Mouse (Mus musculus): ENCODE results near the gene Hist1h2bf. TPM values are rescaled to one million over a fixed set of nuclear protein-coding genes. Genes with fewer than 3 reads are reported as not detected.
A peak's percentile ranks its signal among the peaks of the same experiment; 100 is the strongest.

Gene Hist1h2bf
- total RNA-seq, 2 experiments from 2014 or later = 116 to 129 TPM

DNA sequence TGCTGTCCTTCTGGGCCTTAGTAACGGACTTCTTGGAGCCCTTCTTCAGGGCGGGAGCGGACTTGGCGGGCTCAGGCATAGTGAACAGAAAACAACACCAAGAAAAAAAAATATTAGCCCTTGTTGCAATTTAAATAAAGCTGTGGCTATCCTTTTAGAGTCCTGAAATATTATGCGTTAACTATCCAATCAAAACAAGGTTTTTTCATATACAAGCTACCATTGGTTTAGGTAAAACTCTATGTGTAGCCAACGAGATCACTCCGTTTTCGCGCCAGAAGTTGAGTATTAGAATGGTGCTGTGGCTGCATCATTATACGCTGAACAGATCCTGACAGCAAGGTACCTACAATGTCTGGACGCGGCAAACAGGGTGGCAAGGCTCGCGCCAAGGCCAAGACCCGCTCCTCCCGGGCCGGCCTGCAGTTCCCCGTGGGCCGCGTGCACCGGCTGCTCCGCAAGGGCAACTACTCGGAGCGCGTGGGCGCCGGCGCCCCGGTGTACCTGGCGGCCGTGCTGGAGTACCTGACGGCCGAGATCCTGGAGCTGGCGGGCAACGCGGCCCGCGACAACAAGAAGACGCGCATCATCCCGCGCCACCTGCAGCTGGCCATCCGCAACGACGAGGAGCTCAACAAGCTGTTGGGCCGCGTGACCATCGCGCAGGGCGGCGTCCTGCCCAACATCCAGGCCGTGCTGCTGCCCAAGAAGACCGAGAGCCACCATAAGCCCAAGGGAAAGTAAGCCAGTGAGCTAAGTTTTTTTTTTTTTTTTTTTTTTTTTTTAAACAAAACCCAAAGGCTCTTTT is 40.2 kb downstream of the Hist1h2bf start, which contains the start of gene Hist1h2af:
TSS of gene Hist1h2af (plus strand) at position 347 of the 808 bp plus-strand sequence.
- peak; percentile 77 to 79 for DNase-seq
- intact Hi-C loops (cut with DNase I) = loop anchor here (5.0 to 10.0 kb wide), 3 partner anchors 49 to 1491 kb away; partner anchors contain the start of genes Hist1h2ag, Hist1h2bb, Hist1h2bj and Hist1h3c

DNA sequence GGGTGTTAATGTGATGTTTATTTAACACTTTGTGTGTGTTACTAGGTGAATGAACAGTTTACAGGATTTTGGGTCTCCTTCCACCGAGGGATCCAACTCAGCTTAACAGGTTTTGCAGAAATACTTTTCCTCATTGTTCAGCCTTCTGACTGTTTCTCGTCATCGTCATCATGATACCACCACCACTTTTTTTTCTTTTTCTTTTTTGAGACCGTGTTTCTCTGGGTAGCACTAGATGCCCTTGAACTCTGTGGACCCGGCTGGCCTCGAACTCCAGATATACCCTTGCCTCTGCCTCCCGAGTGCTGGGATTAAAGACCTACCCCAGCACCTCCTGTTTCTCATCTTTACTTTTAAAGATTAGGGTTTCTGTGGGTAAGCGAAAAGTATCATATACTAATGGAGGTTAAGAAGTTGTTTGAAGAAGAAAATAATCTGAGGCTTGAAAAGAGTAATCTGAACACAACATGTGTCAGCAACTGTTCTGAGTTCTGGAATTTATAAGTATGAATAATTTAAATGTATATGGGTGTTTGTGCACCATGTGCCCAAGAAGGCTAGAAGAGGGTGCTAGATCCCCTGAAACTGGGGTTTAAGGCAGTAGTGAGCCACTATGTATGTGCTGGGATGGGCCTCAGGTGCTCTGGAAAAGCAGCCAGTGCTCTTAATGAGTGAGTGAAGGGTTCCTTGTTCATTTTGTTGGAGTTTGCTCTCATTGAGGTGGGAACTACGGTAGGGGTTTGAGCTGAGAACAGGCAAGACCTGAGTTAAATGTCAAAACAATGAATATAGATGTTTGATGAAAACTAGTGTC is 41.5 kb downstream of the Hist1h2bf start:
- DNase-seq = no peak
- intact Hi-C loops (cut with DNase I) = loop anchor here (5.0 to 10.0 kb wide), 3 partner anchors 50 to 1490 kb away; partner anchors contain the start of genes Hist1h2ag, Hist1h2bb, Hist1h2bj and Hist1h3c

DNA sequence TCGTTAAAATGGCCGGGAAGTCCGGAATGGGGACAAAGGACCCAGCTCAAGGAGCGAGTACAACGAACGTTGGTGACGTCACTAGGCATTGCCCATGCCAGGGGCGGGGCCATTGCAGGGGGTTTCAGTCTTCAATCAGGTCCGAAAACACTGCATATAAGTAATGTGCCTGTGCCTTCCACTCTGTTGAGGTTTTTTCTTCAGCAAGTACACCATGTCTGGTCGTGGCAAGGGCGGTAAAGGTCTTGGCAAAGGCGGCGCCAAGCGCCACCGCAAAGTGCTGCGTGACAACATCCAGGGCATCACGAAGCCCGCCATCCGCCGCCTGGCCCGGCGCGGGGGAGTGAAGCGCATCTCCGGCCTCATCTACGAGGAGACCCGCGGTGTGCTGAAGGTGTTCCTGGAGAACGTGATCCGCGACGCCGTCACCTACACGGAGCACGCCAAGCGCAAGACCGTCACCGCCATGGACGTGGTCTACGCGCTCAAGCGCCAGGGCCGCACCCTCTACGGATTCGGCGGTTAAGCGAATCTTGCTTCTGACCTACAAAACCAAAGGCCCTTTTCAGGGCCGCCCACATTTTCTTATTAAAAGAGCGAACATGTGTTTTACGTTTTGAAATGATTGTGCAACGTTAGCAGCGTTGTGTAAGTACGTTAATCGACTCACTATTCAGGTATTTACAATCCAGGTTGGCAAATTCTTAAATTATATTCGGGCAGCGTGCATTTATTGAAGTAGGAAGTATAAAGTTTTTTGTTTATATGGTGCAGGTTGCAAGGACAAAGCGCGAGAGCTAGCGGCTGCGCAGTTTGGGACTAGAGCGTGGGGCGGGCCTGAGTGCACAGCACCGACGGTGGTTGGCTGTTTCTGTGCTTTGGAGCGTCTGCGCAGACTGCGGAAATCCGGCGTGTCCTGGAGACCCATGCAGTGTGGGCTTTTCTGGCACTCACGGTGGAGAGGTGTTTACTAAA is 42.8 kb downstream of the Hist1h2bf start, which contains the start of gene Hist1h4h:
TSS of gene Hist1h4h (plus strand) at position 150 of the 975 bp plus-strand sequence.
- intact Hi-C loops (cut with DNase I) = loop anchor here (5.0 to 10.0 kb wide), 3 partner anchors 51 to 1489 kb away; partner anchors contain the start of genes Hist1h2ag, Hist1h2bb, Hist1h2bj and Hist1h3c
- peak; percentile 99 for DNase-seq

DNA sequence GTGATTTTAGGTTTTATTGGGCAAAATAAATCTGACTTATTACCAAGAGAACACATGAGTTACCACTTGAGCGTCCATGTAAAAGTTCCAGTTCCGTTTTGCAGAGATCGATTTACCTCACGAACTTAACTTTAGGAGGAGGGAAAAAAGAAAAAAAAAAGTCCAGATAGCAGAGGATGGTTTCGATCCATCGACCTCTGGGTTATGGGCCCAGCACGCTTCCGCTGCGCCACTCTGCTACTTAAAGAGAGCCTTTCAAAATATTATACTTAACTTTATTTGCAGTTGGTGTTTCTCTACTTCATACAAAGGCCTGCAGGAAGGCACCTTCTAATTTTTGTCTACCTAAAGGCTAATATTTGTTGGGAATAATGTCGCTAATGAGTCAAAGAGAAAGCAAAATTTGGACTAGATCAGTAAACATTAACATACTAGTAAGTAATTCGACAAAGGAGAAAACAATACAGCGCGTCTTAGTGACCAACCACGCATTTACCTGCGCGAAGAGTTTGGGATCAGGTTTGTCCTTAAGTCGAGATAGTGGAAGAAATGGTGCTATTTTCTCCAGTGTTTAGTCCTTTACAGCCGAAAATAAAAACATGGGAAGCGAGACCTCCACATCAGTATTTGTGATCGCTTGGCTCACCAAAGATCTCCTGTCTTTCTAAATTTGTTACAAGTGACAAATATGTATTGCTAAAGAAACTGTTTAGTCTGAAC is 43.7 kb downstream of the Hist1h2bf start:
- DNase-seq = peak; percentile 77 to 83
- intact Hi-C loops (cut with DNase I) = loop anchor here (5.0 to 10.0 kb wide), 3 partner anchors 52 to 1488 kb away; partner anchors contain the start of genes Hist1h2ag, Hist1h2bb, Hist1h2bj and Hist1h3c

DNA sequence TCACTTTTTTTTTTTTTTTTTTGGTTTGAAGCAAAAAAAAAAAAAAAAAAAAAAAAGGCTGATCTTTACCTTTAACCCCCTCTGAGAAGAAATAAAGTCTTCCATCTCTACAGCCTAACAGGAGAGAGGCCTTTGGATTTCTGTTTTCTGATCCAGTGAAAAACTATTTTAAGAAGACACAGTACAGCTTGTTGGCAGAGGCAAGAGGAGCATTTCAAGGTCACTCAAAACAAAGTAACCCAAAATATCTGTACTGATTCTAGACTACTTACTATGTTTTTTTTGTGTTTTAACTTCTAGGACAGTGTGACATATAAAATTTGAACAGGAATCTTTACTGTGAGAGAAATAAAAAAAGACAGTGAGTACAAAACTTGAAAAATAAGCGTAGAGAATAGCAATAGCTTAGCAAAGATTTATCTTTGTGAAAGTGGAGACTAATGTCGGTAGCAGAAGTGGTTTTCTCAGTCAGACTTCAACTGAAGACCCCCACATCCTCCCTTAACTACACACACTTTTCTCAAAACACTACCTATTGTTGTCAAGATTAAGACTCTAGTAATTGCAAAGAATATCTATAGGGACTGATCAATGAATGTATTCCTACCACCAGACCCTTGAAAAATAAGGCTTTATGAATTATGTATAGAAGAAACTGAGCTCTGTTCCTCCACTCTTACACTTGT is 44.4 kb downstream of the Hist1h2bf start:
- intact Hi-C loops (cut with DNase I) = loop anchor here (5.0 to 10.0 kb wide), 3 partner anchors 53 to 1487 kb away; partner anchors contain the start of genes Hist1h2ag, Hist1h2bb, Hist1h2bj and Hist1h3c

DNA sequence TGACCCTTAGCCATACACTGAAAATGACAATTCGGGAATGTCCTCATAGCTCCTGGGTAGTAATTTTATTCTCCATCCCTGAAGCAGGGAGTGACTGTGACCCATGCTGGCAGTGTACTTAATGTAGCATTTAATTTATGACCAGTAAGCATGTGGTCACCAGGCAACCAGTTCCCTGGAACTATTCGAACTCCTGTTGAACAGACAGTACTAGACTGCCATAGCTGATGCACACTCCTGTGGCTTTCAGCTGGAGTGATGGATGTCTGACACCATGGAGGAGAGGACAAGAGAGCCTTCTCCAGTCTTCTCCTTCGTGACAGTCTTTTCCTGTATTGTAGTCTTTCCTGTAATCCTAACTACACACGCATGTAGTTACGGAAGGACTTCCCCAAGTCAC is 45.0 kb downstream of the Hist1h2bf start:
- DNase-seq = peak in 1 of 2 experiments; percentile 24
- intact Hi-C loops (cut with DNase I) = no loop called here

More for the DNA sequence above, 44.4 kb downstream of the Hist1h2bf start:
- DNase-seq = peak in 1 of 2 experiments; percentile 20

DNA sequence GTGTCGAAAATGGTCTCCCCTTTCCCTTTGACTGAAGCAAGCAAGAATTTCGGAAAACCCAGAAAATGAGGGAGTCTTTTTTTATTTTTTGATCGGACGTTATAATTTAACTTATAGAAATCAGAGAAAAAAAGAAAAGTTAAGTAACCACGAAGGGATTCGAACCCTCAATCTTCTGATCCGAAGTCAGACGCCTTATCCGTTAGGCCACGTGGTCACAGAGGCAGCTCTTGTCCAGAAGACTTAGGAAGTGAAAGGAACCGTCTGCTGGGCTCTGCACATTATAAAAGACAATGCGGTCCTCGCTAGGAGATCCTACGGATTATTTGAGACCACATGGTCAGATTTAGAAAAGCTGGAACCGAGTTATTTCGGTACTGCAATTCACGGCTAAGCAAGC is 47.7 kb downstream of the Hist1h2bf start:
- peak; percentile 94 to 96 for DNase-seq
- intact Hi-C loops (cut with DNase I) = no loop called here

DNA sequence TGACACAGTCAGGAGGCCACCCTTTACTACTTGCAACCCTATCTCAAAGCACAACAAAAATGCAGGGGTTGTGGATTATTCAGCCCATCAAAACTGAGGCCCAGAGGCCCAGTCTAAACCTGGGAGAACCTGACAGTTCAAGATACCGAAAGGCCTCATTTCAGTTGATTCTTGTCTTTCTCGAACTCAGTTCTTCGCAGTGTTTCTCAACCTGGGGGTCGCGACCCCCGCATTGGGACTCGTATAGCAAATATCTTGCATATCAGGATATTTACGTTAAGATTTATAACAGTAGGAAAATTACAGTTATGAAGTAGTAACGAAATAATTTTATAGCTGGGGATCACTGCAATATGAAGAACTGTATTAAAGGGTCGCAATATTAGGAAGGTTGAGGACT is 48.1 kb downstream of the Hist1h2bf start:
- intact Hi-C loops (cut with DNase I) = no loop called here
- no peak for DNase-seq

DNA sequence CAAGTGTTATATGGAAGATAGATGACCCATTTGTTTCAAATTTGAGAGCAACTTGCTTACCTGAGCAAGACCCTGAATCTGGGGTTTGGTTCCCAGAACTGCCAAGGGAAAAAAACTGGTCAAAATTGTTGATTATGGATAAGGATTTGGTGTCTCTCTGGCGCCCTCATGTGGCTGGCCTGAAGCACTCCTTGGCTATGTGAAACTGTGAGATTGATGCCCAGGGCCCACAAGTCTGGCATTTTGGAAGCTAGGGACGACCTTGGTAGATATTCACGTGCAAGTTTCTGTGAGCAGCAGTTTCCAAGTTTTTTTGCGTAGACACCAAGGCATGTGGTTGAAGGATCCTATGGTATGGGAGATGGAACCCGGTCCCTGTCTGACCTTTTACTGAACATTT is 49.3 kb downstream of the Hist1h2bf start:
- intact Hi-C loops (cut with DNase I) = loop anchor here (1.0 kb wide), 2 partner anchors 92 to 100 kb away; no protein-coding TSS in a partner anchor
- peak; percentile 74 to 86 for DNase-seq

DNA sequence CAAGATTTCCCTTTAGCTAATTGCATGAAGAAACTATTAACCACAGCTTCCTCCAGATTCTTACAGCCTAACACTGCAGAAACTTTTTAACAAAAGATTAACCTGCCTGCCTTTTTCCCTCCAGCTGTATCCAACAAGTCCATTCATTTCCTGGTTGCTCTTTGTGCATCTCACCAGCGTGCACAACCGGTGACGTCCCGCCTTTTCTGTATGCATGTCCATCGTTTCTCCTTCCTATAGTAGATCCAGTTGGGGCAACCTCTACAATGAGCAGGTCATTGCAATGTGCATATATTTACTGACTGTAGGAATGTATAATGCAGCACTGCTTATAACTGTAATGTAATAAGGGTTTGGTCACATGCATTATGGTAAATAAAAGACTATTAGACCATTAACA is 50.0 kb downstream of the Hist1h2bf start:
- intact Hi-C loops (cut with DNase I) = loop anchor here (1.0 kb wide), 2 partner anchors 92 to 100 kb away; no protein-coding TSS in a partner anchor
- DNase-seq = no peak

Small RNA genes within 50 kb of the gene (microRNA-seq; reads per million reads assigned to microRNA genes)
- gene Gm44297 (0.24 to 0.35 reads per million in 2 experiments), gene Gm44359 (0 reads per million in 2 experiments), gene Gm44394 (0 reads per million in 2 experiments)

Other genes starting within 250 kb of the Hist1h2bf start
- gene Zfp322a, start 205.0 kb downstream of the Hist1h2bf start, total RNA-seq (2021) = 10 to 100 TPM; 18.9 to 21.7 TPM
- 1 to 10 TPM; 5.3 to 5.6 TPM for gene Abt1, start 150.3 kb downstream of the Hist1h2bf start, total RNA-seq (2021)
- gene Btn1a1, start 108.3 kb downstream of the Hist1h2bf start, total RNA-seq (2021) = not detected
- not detected for gene Btn2a2, start 85.3 kb downstream of the Hist1h2bf start, total RNA-seq (2021)
- 100 to 1,000 TPM; 743 to 812 TPM for gene Hist1h4h, start 43.1 kb downstream of the Hist1h2bf start, total RNA-seq (2021)
- gene Hist1h2af, start 40.3 kb downstream of the Hist1h2bf start, total RNA-seq (2021) = 100 to 1,000 TPM; 171 to 245 TPM
- gene Hist1h3g, start 38.8 kb downstream of the Hist1h2bf start, total RNA-seq (2021) = 10 to 100 TPM; 45.9 to 66.2 TPM
- gene Hist1h2bh, start 30.8 kb downstream of the Hist1h2bf start, total RNA-seq (2021) = 10 to 100 TPM in 1 of 2 experiments, 1 to 10 TPM in 1; 9.2 to 11.2 TPM
- 10 to 100 TPM; 52.6 to 63.4 TPM for gene Hist1h3f, start 30.1 kb downstream of the Hist1h2bf start, total RNA-seq (2021)
- gene Hist1h4f, start 22.5 kb downstream of the Hist1h2bf start, total RNA-seq (2021) = 100 to 1,000 TPM; 308 to 354 TPM
- 10 to 100 TPM; 16.9 to 20.1 TPM for gene Hist1h1d, start 20.9 kb downstream of the Hist1h2bf start, total RNA-seq (2021)
- 100 to 1,000 TPM; 125 to 161 TPM for gene Hist1h3e, start 11.8 kb downstream of the Hist1h2bf start, total RNA-seq (2021)
- gene Hist1h2ae, start 3.0 kb downstream of the Hist1h2bf start, total RNA-seq (2021) = 10 to 100 TPM; 38.7 to 42.6 TPM
- gene Hist1h2bg, start 2.8 kb downstream of the Hist1h2bf start, total RNA-seq (2021) = 100 to 1,000 TPM; 285 to 300 TPM
- 10 to 100 TPM; 32.3 to 37.7 TPM for gene Hist1h2ad, start 185 bp upstream of the Hist1h2bf start, total RNA-seq (2021)
- 10 to 100 TPM; 26.2 to 30.6 TPM for gene Hist1h3d, start 1.6 kb upstream of the Hist1h2bf start, total RNA-seq (2021)
- 100 to 1,000 TPM; 167 to 189 TPM for gene Hist1h4d, start 7.4 kb upstream of the Hist1h2bf start, total RNA-seq (2021)
- 10 to 100 TPM; 18.8 to 19.8 TPM for gene Hist1h2be, start 46.9 kb upstream of the Hist1h2bf start, total RNA-seq (2021)
- 100 to 1,000 TPM; 138 to 168 TPM for gene Hist1h1e, start 48.4 kb upstream of the Hist1h2bf start, total RNA-seq (2021)
- 1 to 10 TPM; 5.1 to 6.2 TPM for gene Hist1h2ac, start 109.8 kb upstream of the Hist1h2bf start, total RNA-seq (2021)
- gene Hist1h2bc, start 110.0 kb upstream of the Hist1h2bf start, total RNA-seq (2021) = 10 to 100 TPM; 50.8 to 51.3 TPM
- under 1 TPM; 0.29 to 0.67 TPM for gene Hist1h1t, start 121.6 kb upstream of the Hist1h2bf start, total RNA-seq (2021)
- gene Hist1h4c, start 124.3 kb upstream of the Hist1h2bf start, total RNA-seq (2021) = 100 to 1,000 TPM; 105 to 116 TPM
- gene Hfe, start 136.7 kb upstream of the Hist1h2bf start, total RNA-seq (2021) = 10 to 100 TPM; 26.7 to 32.4 TPM
- 100 to 1,000 TPM; 299 to 383 TPM for gene Hist1h1c, start 164.6 kb upstream of the Hist1h2bf start, total RNA-seq (2021)
- gene Hist1h3c, start 171.4 kb upstream of the Hist1h2bf start, total RNA-seq (2021) = 100 to 1,000 TPM in 1 of 2 experiments, 10 to 100 TPM in 1; 84.0 to 101 TPM
- 100 to 1,000 TPM; 105 to 106 TPM for gene Hist1h2bb, start 172.5 kb upstream of the Hist1h2bf start, total RNA-seq (2021)
- gene Hist1h2ab, start 176.9 kb upstream of the Hist1h2bf start, total RNA-seq (2021) = 100 to 1,000 TPM; 166 to 169 TPM
- gene Hist1h3b, start 178.1 kb upstream of the Hist1h2bf start, total RNA-seq (2021) = 100 to 1,000 TPM; 221 to 266 TPM
- 100 to 1,000 TPM; 130 to 151 TPM for gene Hist1h4b, start 182.8 kb upstream of the Hist1h2bf start, total RNA-seq (2021)
- 100 to 1,000 TPM; 162 to 177 TPM for gene Hist1h4a, start 187.0 kb upstream of the Hist1h2bf start, total RNA-seq (2021)
- 100 to 1,000 TPM; 160 to 202 TPM for gene Hist1h3a, start 188.2 kb upstream of the Hist1h2bf start, total RNA-seq (2021)
- 100 to 1,000 TPM; 109 to 127 TPM for gene Hist1h1a, start 189.5 kb upstream of the Hist1h2bf start, total RNA-seq (2021)
- not detected for gene Trim38, start 195.7 kb upstream of the Hist1h2bf start, total RNA-seq (2021)
- not detected for gene Slc17a2, start 232.8 kb upstream of the Hist1h2bf start, total RNA-seq (2021)